Mouse (Mus musculus) embryo, embryonic 11.5 days (tissue): ENCODE results near the gene Grb14.

ENCODE experiments used
- DNase-seq: peaks from one replicate; pipeline ENCODE4 v3.0.0-alpha.2; 2012; ENCODE audit warnings: low read depth, low spot score

Gene Grb14

DNA sequence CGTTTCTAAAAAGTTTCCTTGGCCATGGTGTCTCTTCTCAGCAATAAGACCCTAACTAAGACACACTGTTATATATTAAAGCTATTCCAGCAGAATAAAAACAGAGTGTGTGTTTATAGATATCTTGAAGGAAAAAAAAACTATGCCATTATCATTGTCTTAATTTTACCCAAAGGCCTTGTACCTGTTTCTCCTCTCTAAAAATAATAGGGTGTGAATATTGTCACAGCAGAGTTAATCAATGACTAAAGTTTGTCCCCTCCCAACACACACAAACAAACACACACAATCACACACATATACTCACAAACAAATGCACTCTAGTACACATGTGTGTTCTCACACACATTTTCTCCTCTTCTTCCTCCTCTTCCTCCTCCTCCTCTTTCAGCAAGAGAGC is at the start of gene Grb14:
Gene Grb14 (minus strand): TSS at position 101 of the 400 bp plus-strand sequence.
- no peak for DNase-seq

GRCm38 (mm10) chr2:65072205-65072604 is 47.4 kb upstream of the Grb14 start:
- no peak for DNase-seq

- no peak for DNase-seq
Observed at GRCm38 (mm10) chr2:65053764-65054163, 29.0 kb upstream of the Grb14 start.

- DNase-seq, result no peak
Observed at GRCm38 (mm10) chr2:65052191-65053012, 27.6 kb upstream of the Grb14 start.

DNA sequence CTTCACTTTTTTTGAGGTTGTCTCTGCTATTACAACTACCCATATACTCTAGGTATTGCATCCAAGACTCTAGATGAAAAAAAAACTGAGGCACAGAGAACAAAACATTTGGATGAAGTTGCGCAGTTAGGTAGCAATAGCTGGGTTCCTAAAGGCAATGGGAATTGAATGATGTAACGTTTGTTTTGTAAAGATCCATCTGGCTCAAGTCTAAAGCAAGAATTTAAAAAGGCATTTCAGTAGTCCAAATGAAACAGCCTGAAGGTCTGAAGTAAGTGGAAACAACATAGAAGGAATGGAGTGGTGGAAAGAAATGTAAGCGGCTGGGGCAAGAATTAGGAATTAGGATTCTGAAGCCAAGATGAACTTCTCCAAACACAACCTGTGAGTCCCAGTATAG is 26.0 kb upstream of the Grb14 start:
- no peak for DNase-seq

- DNase-seq, result no peak
Observed at GRCm38 (mm10) chr2:65048234-65049017, 23.6 kb upstream of the Grb14 start.

DNA sequence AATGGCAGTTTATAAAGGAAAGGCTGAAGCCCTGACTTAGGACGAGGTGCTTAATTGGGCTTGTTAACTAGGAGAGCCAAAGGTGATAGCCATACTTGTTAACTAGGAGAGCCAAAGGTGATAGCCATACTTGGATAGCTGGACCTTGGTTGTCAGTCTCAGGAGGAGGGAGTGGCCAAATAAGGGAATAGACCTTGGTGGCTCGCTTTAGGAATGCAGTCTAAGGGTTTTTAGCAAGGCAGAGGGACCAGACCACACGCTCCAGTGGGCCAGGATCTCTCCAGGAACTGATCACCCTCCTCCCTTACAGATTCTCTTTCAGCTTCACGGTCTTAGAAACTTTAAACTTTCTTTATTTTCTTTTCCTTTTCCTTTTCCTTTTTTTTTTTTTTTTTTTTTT is 13.4 kb upstream of the Grb14 start:
- DNase-seq, result no peak

DNA sequence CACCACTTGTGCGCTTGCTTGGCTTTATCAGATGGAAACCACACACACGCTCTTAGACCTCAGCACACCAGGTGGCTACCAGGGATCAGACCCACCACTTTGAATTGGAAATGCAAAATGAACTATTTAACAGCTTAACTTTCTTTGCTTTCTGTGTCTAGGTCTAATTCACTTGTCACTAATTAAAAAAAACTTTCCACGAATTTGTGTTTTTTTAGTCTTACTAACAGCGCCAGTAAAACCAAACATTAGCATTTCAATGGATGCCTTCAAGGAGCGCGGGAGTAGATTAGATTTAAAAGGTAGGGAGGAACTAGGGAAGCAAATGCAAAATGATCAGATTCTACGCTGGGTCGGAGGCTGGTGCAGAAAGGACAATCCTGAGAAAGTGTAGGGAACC is 12.8 kb upstream of the Grb14 start:
- DNase-seq, result no peak

DNA sequence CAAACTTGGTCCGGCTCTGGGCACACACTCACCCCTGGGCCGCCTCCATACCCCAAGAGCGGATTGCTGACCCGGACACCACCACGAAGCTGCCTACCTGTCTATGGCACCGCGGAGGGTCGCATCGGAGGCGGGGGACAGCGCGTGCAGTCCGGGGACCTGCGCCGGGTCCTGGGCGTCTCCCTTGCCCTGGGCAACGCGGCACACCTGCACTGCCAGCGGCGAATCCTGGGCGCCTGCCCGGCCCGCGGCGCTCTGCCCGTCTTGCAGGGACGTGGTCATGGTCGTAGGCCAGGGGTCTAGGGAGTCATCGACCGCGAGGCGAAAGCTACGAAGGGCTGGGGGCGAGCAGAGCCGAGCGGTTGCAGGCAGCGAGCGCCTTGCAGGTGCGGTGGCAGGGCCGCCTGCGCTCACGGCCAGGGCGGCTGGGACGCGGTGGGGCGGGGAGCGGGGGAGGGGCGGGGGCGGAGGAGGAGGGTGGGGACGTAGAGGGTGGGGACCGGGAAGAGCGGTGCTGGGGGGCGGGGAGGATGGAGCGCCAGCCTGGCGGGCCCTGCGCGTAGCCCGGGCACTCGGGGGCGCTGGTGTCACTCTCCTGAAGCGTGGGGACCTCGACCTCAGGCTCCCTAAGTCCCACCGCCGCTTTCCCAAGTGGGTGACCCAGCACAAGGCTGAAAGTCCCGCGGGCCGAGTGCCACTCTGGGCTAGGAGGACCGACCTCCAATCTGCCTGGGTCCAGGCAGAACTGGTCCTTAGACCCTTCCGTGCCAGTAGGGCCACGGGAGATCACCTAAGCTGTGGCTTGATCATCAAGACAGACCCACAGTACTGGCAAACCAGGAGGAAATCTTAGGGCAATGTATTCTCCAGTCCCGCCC is 2.2 kb downstream of the Grb14 start:
- peak; percentile 24 for DNase-seq

DNA sequence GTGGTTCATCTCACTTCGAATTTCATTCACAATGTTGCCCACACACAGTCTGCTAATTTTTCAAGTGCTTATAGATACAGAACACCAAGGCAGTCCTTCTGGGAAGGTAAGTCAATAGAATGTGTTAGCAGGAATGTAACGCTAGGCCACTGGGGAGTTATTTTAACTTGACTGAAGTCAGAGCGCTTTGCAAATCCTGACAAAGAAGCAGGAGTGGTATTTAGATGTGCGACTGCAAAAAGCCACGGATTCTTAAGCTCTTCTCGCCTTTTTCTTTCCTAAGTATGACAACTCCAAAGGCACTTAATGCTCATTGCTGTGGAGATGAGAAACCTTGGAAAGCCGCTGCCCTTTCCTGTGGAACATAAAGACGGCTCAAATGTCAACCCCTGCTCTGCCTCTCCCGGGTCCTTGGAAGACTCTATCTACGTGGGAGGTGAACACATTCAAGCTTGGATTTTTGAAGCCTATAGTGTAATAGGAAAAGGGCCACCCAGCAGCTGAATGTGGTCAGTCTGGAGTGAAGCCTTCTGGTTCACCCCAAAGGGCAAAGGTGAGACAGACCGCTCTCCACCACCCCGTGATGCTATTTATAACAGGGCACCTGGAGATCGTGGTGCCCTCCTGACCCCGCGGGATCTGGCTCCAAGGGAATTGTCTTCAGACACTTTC is 3.0 kb downstream of the Grb14 start:
- DNase-seq, result peak; percentile 11

GRCm38 (mm10) chr2:65017375-65017774 is 7.4 kb downstream of the Grb14 start:
- DNase-seq, result no peak

DNA sequence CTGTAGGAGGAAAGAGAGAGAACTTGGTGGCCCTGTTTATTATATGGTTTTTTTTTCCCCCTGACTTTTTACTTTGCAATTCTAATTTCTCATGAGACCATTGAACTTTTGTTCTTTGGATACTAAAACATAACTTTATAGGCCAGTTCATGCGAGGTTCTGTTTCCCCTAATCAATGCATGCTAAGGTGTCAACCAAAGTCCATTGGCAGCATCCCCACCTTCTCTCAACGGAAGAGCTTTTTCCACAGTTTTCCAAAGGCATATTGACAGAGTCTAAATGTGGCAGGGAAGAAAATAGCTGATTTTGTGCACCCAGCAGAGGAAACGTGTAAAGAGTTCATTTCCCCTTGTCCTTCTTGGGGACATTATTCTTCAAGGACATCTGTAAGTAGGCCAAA is 10.2 kb downstream of the Grb14 start:
- no peak for DNase-seq

DNA sequence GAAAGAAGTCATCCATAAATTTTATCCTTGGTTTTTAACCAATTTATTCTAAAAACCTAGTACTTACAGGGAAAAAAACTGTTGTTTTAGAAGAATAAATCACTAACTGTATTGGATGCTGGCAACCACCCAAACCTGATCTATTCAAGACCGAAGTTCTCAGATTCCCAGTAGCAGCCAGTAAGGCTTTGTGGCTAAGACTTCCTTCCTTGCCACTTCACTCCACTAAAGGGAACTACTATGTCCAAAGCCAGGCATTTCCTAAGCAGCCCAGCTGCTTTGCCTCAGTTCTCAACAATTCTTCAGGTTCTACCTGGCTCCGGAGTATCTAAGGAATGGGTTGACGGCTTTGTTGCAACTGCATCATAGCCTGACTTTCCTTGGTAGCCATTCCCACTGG is 14.7 kb downstream of the Grb14 start:
- no peak for DNase-seq

DNA sequence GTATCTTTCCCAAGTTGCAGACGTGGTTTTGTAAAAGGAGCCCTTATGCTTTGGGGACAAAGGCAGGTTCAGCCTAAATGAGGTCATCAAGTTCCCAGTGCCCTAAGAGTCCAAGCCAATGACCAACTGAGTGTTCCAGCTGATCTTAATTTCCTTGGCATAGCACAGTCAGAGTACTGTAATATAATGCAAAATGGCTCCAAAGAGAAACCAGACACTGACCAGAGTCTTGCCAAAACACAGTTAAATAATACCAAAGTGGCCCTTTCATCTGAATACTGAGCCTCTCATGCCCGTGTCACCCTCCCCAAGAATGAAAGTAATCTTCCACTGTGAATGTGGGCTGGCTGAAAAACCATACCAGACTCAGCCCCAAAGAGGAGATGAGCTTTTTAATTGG is 17.4 kb downstream of the Grb14 start:
- DNase-seq, result no peak

DNA sequence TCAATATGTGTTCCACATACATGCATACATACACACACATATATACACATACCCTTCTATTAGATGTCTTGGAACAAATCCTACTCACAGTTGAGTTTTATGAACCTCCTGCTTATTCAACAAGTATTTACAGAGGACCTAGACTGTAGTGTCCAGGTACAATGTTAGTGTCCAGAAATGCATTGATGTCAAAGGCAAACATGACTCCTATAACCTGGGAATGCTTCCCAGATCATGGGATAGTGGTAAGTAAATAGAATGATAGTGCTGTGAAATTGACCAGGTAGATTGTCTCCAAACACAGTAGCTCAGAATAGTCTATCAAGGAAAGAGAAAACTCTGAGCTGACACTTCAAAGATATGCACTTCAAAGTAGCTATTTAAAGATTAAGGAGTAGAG is 19.7 kb downstream of the Grb14 start:
- no peak for DNase-seq

- peak; percentile 3 for DNase-seq
Observed at GRCm38 (mm10) chr2:65003433-65003832, 21.4 kb downstream of the Grb14 start.

GRCm38 (mm10) chr2:65002631-65003030 is 22.2 kb downstream of the Grb14 start:
- DNase-seq, result no peak

DNA sequence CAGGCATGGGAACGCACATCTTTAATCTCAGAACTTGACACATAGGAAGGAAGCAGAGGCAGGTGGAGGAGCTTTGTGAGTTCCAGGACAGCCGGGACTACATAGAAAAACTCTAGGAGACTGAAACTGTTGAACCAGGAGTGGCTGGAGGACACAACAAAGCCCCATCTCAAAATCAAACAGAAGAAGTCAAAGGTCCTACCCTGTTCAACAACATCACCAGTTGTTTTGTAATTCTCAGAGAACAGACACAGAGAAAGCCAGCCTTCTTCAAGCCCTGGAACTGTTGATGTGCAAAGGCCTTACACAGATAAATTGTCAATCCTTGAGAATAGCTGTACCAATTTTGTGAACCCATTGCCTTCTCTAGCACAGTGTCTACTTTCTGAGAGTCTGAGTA is 29.7 kb downstream of the Grb14 start:
- DNase-seq, result no peak

GRCm38 (mm10) chr2:64989426-64990187 is 35.2 kb downstream of the Grb14 start:
- no peak for DNase-seq

DNA sequence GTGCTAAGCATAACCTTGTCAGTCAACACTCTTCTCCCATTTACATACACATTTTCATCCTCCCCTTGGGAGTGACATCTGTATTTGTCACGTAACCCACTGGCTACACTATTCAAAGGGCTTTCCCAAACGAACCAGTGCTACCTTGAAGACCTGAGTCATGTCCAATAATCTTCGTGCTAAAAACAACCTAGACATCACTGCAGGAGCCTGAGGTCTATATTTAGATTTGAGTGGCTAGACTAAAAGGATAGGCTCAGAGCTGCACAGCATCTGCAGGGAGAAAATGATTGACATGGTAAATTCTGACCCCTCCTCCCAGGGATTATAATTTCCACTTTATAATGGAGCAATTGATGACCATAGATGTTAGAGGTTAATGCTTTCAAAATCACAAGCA is 37.0 kb downstream of the Grb14 start:
- DNase-seq, result no peak

- DNase-seq, result no peak
Observed at GRCm38 (mm10) chr2:64975546-64975945, 49.2 kb downstream of the Grb14 start.
